Mouse (Mus musculus) thymus, postnatal 36 days (tissue): ENCODE data around the gene Sigirr.

Source experiments
- DNase-seq, 2 experiments: peaks; one replicate each; pipeline ENCODE4 v3.0.0; 2022; ENCODE audit warnings: mixed read lengths in 2 of 2

Gene Sigirr

GRCm38 (mm10) chr7:141058601-141059341, 41.6 kb downstream of the Sigirr start:
- no peak for DNase-seq

GRCm38 (mm10) chr7:141057541-141057940, 42.8 kb downstream of the Sigirr start:
- DNase-seq, result no peak

- DNase-seq, result no peak
These were observed 43.4 kb downstream of the Sigirr start for GRCm38 (mm10) chr7:141056976-141057375.

DNA sequence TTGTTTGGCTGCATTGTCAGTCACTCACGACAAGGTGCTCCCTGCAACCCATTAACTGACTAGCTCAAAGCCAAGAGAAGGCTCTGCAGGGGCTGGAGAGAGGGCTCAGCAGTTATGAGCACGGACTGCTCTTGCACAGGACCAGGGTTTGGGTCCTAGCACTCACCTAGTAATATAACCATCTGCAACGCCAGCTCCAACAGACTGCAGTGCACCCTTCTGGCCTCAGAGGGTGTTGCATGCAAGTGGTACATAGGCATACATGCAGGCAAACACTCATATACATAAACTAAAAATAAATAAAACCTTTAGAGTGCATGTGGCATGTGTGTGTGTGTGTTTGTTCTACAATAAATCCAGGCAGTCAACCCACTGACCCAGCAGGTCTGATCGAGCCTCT, 44.6 kb downstream of the Sigirr start:
- DNase-seq, result no peak

DNA sequence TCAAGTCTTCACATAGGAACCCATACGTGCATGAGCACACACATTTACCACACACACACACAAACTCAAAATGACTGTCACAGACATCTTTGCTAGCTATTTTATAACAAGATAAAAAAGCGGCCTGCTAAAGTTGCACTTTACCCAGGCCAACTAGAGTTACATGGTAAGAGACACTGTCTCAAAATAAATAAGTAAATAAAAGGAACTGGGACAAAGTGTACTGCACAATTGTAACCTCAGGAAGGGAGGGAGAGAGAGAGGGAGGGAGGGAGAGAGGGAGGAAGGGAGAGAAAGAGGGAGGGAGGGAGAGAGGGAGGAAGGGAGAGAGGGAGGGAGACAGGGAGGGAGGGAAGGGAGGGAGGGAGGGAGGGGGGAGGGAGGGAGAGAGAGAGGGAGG, 48.0 kb downstream of the Sigirr start:
- no peak for DNase-seq

DNA sequence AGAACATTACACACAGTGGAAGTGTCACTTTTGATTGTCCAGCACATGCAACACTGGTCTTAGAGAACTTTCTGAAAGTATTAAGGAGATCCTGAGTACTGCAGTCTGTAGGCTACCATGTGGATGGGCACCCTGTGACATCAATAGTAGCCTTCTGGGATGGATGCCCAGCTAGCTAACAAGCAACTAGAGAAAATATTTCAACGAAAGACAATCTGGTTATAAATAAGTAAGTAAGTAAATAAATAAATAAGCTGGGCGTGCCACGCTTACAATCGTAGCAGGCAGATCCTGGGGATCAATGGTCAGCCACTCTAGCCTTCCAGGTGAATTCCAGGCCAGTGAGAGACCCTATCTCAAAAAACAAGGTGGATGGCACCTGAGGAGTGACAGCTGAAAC, 48.4 kb downstream of the Sigirr start:
- DNase-seq, result no peak

GRCm38 (mm10) chr7:141051060-141051685, 49.2 kb downstream of the Sigirr start:
- DNase-seq, result no peak

DNA sequence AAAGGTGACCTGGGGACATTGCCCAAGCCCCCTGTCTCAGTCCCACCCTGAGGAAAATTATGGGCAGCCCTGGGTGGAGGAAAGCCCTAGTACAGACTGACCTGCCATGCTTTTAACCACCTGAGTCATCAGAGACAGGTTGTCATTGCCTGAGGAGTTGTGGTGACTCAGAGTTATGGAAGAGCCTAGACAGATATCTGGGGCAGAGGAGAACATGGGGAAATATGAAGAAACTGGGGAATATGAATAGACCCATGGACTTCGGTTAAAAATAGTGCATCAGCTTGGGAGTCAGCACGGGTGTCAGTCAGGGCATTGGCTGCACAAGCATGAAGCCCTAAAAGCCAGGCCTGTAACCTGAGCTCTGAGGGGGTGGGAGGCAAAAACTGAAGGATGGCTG, 51.0 kb downstream of the Sigirr start:
- DNase-seq, result no peak

- DNase-seq, result peak; percentile 84 to 88
These were observed 51.9 kb downstream of the Sigirr start for GRCm38 (mm10) chr7:141048226-141049218.

- DNase-seq, result no peak
These were observed 52.7 kb downstream of the Sigirr start for GRCm38 (mm10) chr7:141047581-141048225.

- no peak for DNase-seq
These were observed 53.3 kb downstream of the Sigirr start for GRCm38 (mm10) chr7:141046931-141047580.

- no peak for DNase-seq
These were observed 57.8 kb downstream of the Sigirr start for GRCm38 (mm10) chr7:141042539-141042938.

DNA sequence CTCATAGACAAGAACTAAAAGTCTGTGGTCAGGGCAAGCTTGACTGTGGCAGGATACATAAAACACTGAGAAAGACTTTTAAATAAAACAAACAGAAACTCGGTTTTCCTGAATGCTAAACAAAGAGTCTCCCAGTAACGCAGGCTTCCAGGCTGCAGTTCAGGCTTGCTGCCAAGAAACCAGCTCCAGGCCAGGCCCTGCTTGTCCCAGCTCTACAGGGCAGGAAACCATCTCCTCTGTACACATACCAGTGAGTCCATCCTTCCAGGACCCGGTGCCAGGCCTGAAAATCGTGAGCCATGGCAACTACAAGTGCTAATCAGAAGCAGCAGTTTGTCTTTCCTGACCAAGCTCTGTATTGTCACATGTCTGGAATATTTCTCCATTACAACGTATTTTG, 58.7 kb downstream of the Sigirr start:
- DNase-seq, result no peak
